Mouse (Mus musculus): ENCODE measurements around the gene Olfr1424.
"Not testable (repeated sequence)": the region's sequence is repeated elsewhere in the genome, so short reads cannot be mapped to it uniquely, and the experiment has no call there.

Olfr1424 gene

DNA sequence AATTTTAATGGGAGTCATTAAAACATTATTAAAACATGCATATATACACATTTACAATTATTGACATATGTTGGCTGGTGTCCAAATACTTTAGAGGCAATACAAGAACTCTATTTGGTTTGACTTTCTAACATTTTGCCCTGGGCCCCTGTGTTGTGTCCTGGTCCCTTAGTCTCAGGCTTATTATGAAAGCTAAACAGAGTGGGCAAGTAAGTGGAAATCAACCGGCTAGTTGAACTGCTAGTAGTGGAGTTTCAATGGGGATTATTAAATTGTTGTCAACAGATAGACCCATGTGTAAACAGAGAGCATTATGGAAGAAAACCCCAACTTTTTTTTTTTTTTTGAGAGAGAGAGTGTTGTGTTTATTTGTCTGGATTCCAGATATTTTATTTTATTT, at the start of gene Olfr1424:
TSS of gene Olfr1424 (minus strand) at position 101 of the 400 bp plus-strand sequence.
- DNase-seq (ENCODE audit: low spot score): not testable (repeated sequence)

DNA sequence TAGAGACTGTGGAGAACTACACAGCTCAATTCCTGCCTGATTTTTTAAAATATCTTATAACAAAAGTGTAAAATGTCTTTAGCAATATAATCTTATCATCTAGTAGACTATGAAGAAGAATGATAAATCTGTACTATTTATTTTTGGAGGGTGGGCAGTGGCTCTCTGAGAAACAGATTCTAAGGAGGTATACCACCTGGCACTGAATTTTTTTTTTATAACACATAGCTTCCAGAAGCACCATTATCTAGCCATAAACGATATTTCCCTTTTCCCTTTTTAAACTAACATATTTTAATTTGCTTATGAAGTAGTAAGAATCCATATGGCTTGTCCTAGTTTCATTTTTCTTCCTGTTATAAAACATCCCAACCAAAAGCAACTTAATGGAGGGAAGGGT, 42.1 kb upstream of the Olfr1424 start:
- no peak for DNase-seq (ENCODE audit: low spot score)

GRCm38 (mm10) chr19:12103234-12103633, 40.8 kb upstream of the Olfr1424 start, which contains the start of gene Olfr1427:
Gene Olfr1427 (minus strand): TSS chr19:12103334.
- DNase-seq (ENCODE audit: low spot score): no peak

DNA sequence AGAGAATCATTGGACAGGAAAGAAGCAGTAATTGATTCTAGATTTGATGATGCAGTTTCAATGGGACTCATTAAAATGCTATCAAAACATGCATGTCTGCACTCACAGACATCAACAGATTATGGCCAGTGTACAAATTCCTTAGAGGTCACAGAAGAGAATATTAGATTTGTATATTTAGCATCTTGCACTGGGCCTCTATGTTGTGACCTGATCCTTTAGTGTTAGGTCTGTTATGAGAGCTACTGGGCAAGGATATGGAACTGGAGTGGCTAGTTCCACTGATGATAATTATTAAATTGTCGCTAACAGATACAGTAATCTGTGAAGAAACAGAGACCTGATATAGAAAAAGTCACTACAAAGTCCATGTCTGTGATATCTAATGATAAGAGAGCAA, 29.4 kb upstream of the Olfr1424 start, which contains the start of gene Olfr1426:
TSS of gene Olfr1426 (minus strand) at position 101 of the 400 bp plus-strand sequence.
- DNase-seq (ENCODE audit: low spot score): no peak

DNA sequence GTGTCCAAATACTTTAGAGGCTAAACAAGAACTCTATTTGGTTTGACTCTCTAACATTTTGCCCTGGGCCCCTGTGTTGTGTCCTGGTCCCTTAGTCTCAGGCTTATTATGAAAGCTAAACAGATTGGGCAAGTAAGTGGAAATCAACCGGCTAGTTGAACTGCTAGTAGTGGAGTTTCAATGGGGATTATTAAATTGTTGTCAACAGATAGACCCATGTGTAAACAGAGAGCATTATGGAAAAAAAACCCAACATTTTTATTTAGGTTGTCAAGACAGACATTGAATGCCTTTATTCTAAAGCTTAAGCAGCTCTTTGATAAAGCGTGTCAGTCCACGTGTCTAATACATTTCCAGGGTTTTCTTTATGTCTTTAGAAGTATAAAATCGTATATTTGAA, 15.1 kb upstream of the Olfr1424 start, which contains the start of gene Olfr1425:
TSS of gene Olfr1425 (minus strand) at position 101 of the 400 bp plus-strand sequence.
- not testable (repeated sequence) for DNase-seq (ENCODE audit: low spot score)

DNA sequence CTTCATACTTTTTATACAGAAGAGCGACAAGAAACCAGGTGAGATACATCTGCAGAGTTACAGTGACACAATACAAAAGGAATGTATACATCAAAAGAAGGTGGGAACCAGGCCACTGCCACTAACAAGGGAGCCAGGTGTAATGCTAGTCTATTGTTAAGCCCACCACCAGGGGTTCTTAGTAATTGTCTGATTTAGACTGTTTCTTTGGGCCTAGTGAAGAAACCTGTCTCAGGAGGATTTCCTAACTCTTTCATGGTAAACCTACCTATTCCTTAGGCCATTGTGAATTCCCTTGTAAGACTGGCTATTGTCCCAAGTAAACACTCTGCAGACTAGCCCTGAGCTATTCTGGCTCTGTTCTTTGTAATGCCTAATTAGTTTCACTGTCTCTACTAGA, 7.1 kb upstream of the Olfr1424 start:
- DNase-seq (ENCODE audit: low spot score): not testable (repeated sequence)

GRCm38 (mm10) chr19:12067806-12068205, 5.3 kb upstream of the Olfr1424 start:
- not testable (repeated sequence) for DNase-seq (ENCODE audit: low spot score)

DNA sequence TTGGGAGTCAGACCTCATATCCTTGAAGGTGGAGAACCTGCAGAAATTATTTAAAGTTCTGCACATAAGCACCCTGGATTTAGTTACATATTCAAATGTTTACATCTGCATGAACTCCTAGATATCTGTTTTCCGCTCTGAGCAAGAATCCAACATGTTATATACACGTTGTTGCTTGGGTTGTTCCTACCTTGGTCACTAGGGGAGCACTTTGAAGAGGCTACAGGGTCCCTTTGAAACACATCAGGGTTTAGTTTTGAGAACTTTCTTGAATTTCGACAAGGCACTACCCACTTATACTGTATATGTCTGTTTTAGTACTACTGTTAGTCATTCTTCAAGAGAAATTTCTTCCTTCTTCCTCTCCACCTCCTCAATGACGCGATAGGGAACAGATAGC, 19.3 kb downstream of the Olfr1424 start:
- no peak for DNase-seq (ENCODE audit: low spot score)

GRCm38 (mm10) chr19:12041217-12041616, 21.3 kb downstream of the Olfr1424 start, which contains the start of gene Olfr1423:
Gene Olfr1423 (minus strand): TSS chr19:12041317.
- DNase-seq (ENCODE audit: low spot score): no peak

- no peak for DNase-seq (ENCODE audit: low spot score)
Observed at GRCm38 (mm10) chr19:12037727-12038126, 24.8 kb downstream of the Olfr1424 start.

DNA sequence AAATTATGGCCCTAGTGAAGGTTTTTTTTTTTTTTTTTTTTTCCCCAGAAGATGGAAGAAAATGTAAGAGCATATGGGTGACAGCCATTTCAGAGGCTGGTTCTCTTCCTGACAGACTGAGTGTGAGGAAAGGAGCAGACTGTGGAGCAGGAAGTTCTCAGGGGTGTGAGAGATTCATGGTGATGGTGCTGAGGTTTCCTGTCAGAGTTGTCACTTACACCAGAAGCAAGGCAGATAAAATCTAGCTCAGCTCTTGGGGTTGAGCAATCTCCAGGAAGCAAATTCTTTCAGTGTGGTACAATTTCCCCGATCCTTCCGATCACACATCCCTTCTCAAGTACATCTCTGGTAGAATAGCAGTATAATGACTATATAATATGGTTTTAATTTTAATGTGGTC, 35.9 kb downstream of the Olfr1424 start:
- DNase-seq (ENCODE audit: low spot score): no peak

DNA sequence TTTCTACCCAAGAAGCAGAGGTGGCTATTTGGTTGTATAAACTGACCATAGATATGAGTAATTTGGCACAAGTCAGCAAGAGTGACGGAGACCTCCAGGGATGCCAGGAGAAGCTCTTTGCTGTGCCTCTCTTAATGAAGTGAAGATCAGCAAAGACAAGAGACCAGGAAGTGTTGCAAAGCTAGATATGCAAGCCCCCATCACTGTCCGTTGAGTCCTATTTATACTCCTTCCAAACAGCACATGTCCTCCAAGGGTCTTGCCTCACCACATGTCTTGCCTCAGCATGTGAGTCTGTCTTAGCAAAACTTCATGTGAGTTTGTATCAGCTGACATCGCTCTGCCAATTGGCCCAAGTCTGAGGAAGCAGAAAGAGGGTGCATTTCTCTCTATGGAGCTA, 37.1 kb downstream of the Olfr1424 start:
- DNase-seq (ENCODE audit: low spot score): no peak

DNA sequence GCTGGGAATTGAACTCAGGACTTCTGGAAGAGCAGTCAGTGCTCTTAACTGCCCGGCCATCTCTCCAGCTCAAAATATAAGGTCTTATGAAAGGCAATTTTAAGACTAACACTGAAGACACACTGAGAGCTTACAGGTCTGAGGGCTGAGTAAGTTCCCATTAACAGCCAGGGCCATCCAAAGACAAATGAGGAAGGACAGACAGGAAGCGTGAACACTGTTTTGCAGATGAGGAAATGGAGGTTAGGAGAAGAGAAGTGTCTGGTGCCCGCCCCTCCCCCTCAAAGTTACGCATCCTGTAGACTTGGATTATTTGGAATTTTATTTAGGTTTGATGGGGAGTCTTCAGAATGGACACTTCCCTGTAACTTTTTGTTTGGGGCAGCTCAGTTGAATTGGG, 38.3 kb downstream of the Olfr1424 start:
- no peak for DNase-seq (ENCODE audit: low spot score)

DNA sequence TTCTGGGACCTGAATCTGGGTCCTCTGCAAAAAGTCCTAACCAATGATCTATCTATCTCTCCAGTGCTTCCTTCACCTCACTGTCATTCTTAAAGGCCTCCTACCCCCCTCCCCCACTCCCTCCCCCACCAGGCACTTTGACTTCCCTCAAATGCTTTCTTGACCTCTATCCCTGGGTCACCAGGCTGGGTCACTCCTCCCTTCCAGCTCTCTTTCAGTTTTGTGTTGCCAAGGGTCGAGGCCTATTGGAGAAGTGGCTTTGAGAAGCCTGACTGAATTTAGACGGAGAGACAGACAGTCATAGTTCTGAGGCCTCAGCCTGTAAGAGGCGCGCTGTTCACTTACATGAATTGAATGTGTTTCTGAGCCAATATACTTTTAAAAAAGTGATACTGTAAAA, 46.3 kb downstream of the Olfr1424 start:
- DNase-seq (ENCODE audit: low spot score): peak; percentile 17

GRCm38 (mm10) chr19:12015708-12016107, 46.8 kb downstream of the Olfr1424 start:
- peak; percentile 37 for DNase-seq (ENCODE audit: low spot score)

GRCm38 (mm10) chr19:12013228-12013627, 49.3 kb downstream of the Olfr1424 start:
- peak; percentile 73 for DNase-seq (ENCODE audit: low spot score)

DNA sequence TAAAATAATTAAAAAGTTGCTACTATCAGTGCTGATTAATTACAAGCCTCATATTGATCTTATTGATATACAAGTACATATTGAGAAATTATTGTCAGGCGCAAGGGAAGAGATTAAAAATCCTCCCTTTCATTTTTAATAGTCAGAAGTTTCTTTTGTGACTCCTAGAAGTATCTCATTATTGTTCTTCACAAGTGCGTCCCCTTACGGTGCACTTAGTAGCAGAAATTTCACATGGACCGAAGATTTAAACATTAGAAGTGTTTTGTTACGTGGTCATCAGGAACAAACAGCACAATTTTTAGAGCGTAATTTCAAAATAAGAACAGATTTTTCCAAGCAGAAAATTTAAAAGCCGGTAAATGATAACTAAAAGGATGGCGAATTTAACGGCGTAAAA, 49.9 kb downstream of the Olfr1424 start:
- no peak for DNase-seq (ENCODE audit: low spot score)

GRCm38 (mm10) chr19:12011560-12012556, 50.6 kb downstream of the Olfr1424 start:
- peak; percentile 97 for DNase-seq (ENCODE audit: low spot score)

DNA sequence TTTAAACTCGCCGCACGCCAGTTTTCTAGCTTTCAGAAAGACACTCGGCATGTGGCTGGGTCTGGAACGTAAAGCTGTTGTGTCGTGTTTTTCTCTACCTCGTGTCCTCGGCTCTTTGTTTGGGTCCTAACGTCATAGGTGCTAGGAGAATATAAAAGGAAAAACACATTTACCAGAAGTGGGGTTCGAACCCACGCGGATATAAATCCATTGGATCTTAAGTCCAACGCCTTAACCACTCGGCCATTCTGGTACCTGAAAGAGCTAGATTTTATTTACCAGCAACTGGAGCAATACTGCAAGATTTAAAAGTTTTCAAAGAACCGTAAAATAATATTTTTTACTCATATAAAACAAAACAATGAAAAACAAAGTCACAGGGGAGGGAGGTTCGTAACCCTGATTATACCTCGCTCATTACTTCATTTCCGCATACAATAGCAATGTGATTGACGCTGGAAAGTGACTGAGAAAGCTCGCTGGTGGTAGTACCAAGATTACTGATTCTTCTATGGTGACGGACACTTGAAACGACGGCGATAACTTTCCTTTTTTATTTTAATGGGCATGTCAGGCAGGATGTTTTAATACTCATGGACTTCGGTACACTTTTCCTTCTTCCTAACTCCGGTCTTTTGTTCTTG, 51.4 kb downstream of the Olfr1424 start:
- DNase-seq (ENCODE audit: low spot score): peak; percentile 97

DNA sequence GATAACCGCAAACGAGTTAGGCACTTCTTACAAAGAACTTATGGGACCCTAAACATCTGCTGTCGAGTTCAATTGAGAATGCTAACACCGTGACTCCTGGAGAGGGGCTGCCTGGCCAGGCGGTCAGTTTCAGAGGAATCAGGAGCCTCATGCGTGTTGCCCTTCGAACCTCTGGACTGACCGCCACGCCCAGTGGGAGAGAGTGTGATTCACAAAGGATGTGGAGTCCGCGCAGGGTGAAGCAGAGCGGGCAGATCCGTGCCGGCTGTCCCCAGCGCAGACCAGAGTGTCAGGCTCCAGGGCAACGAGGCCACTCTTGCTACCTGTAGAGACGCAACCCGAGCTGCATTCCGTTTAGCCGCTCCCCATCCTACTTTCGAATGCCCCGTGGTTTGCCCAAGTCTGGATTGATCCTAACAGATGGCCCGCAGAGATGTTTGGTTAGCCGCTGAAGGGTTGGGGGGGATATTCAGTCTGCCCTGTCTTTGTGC, 52.2 kb downstream of the Olfr1424 start:
- DNase-seq (ENCODE audit: low spot score): peak; percentile 86

- peak; percentile 97 for DNase-seq (ENCODE audit: low spot score)
Observed at GRCm38 (mm10) chr19:12009501-12010280, 52.8 kb downstream of the Olfr1424 start.

Data from embryo, embryonic 10.5 days (tissue).